Mouse (Mus musculus): ENCODE data around the gene Psme4.
A peak's percentile ranks its signal among the peaks of the same experiment; 100 is the strongest.

DNA sequence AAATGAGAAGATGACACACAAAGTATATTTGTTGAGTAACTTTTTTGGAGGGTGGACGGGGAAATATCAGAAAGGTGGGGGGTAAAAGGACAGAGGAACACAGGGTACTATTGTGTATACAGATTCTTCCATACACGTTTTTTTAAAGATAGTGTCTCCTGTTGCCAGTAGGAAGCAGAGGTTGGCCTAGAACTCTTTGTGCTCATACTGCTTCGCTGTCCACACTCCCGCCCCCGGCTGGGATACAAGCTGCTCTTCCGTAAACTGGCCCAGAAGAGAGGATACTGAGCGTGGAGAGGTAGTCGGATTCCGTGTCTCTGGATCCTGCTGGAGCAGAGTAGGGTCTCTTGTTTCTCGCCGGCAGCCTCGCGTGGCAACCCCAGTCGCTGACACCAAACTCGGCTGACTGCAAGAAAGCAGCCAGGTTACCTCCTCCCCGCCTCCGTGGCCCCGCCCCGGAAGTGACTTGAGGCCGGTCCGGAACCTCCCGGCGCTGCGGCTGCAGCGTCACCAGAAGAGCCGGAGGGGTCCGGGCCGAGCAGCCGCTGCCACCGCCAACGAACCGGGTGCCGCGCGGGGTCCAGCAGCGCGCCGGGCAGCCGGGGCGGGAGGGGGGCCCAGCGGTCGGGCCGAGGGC, at the start of gene Psme4:
- TF ChIP-seq CTCF (IDR thresholded peaks at IDR 0.05; ENCODE audit: low read depth, low read length) (no peak), POLR2A (IDR thresholded peaks at IDR 0.05; ENCODE audit: extremely low read depth, insufficient read depth, low read length) (peak; percentile 84)
